Mouse (Mus musculus): ENCODE data around the gene Ppih.
A peak's percentile ranks its signal among the peaks of the same experiment; 100 is the strongest.

Ppih gene

DNA sequence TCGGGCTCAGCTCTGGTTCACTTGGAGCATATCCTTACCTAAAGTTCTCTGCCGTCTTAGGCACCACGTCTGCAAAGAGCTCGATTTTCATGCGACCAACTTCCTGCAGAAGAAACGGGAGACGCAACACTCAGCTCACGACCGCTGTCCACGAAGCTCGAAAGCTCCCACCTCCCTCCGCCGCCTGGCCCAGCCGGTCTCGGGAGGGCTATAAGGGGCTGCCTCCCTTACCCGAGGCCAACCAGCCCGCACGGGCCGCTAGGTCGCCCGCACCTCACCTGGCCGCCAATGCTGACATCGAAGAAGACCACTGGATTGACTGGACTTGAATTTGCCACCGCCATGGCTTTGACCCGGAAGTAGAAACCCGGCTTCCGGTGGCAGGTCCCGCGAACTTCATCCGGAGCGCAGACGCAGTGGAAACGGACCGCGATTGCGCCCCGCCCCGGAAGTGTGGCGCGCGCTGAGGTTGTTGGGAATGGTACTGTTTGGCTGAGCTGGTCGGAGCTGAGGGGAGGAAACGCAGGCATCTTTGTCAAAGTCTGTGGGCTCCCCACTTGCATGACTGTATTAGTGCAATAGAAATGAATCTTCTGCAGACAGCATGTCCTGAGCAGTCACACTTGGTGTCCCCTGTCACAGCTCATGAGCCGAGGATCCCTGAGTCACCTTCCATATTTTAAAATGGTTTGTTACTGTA, at the start of gene Ppih:
TSS of gene Ppih (minus strand) at position 416 of the 700 bp plus-strand sequence.
- DNase-seq, result peak; percentile 98

DNA sequence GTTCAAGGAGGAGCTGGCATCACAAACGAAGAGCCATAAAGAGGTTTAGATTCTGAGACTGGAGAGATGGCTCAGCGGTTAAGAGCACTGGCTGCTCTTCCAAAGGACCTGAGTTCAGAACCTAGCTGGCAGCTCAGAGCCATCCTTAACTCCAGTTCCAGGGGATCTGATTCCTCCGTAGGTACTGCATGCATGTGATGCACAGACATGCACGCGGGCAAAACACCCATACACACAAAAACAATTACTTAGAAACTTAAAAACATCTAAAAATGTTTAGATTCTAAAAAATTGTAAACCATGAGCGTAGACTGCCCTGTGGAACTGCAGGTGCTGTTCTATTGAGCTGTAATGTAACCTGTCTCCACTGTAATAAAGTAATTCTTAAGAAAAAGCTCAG, 49.1 kb upstream of the Ppih start:
- no peak for DNase-seq

DNA sequence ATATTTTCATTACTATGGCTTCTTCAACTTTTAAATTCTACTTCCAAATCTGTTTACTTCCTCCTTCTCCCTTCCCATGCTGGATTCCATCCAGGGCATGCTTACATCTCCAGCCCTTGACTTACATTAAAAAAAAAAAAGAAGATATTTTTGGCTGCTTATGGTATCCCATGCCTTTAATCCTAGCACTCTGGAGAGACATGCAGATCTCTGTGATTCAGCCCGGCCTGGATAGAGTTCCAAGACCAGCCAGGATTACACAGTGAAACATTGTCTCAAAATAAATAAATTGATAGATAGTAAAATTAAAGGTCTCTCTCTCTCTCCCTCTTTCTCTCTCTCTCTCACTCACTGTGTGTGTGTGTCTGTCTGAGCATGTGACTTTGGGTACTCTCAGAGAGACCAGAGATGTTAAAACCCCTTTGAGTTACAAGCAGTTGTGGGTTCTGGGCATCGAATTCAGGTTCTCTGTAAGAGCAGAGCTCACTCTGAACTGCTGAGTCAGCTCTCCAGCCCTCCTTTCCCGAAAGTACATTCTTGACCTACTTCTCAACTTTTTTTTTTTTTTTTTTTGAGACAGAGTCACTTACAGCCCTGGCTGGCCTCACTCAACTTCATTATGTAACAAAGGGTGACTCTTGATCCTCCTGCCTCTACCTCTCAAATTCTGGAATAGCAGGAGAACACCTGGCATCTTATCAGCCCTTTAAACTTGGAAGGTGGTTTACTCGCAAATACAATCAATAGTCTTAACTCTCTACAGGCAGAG, 46.6 kb upstream of the Ppih start:
- no peak for DNase-seq

DNA sequence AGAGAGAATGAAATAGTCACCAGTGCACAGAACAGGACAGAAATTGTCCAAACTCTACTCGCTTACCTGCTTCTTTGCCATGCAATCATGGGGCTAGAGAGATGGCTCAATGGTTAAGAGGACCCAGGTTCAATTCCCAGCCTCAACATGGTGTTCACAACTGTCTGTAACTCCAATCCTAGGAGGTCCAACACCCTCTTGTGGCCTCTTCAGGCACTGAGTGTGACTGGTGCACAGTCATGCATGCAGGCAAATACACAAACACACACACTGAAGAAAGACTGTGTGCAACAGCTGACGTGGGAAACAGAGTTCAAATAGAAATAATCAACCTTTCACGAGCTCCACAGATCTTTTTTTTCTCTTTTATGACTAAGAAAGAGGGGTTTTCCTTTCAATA, 41.9 kb upstream of the Ppih start:
- DNase-seq, result no peak

- DNase-seq, result no peak
These were observed 39.0 kb upstream of the Ppih start for GRCm38 (mm10) chr4:119359196-119359971.

DNA sequence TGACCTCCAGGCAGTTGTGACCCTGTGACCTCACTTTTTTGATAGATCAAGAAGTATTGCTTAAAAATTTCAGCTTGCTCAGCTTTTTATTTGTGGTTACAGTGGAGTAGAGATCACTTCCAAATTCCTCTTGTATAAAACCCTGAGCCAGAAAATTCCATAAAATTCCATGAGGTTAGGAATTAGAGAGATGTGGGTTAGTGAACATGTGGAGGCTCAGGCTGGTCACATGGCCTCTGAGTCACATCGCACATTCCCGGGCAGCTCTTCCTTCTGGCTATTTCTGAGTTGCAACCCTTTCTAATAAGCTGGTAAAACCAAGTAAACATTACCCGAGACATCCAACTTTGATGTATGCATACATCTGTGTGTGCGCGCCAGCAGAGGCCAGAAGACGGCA, 25.2 kb upstream of the Ppih start:
- DNase-seq, result no peak

- peak; percentile 88 to 92 for DNase-seq
These were observed 18.6 kb upstream of the Ppih start for GRCm38 (mm10) chr4:119338861-119339361.

- DNase-seq, result no peak
These were observed 18.1 kb upstream of the Ppih start for GRCm38 (mm10) chr4:119338422-119338821.

DNA sequence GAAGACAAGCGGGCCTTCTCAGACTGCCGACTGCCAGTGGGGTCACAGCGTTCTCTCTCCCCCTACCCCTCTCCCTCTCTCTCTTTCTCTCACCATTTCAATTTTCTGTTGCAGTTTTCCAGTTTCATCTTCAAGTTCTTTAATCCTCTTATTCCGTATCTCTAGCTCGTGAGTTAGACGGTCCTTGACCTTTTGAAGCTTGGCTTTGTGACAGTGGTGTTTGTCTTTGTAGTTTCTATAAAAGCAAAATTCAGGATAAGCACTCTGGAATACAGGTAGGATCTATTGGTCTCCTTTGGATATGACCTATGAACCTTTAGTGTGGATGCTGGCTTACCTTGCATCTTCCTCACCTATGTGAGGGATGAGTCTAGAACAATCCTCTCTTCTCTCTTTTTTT, 13.1 kb upstream of the Ppih start:
- DNase-seq, result no peak

DNA sequence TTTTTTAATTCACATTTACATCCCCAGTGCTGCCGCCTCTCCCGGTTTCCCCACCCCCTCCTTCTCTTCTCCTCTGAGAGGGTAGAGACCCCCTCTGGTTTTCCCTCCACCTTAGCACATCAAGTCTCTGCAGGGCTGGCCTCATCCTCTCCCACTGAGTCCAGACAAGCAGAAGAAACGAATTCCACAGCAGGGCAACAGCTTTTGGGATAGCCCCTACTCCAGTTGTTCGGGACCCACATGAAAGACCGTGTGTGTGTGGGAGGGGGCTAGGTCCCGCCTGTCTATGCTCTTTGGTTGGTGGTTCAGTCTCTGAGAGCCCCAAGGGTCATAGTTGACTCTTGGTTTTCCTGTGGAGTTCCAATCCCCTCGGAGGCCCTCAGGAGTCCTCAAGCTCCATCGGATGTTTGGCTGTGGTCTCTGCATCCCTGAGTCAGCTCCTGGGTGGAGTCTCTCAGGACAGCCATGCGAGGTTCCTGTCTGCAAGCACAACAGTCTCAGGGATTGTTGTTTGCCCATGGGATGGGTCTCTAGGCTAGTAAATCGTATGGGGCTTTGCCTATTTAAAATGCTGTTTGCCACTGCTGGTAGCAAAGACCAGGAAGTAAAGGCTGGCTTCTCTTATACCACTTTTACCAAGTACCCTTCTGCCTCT, 677 bp upstream of the Ppih start:
- peak; percentile 41 to 59 for DNase-seq

DNA sequence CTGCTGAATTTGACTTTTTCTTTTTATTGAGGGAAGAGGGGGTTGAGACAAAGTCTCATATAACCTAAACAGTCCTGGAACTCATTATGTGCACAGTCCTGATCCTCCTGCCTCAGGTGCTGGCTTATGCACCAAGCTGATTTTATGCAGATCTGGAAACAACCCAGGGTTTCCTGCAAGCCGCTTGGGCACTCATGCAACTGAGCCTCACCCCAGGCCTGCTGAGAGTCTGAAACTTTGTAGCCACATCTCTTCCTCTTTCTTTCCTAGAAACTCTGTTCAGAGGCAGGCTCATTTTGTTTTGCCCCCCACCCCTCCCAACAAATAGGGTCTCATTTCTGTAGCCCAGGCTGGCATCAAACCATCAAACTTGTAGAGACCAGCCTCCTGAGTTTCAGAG, 6.6 kb downstream of the Ppih start:
- no peak for DNase-seq

- DNase-seq, result no peak
These were observed 14.9 kb downstream of the Ppih start for GRCm38 (mm10) chr4:119305418-119305817.

GRCm38 (mm10) chr4:119303291-119303690, 17.1 kb downstream of the Ppih start:
- no peak for DNase-seq

DNA sequence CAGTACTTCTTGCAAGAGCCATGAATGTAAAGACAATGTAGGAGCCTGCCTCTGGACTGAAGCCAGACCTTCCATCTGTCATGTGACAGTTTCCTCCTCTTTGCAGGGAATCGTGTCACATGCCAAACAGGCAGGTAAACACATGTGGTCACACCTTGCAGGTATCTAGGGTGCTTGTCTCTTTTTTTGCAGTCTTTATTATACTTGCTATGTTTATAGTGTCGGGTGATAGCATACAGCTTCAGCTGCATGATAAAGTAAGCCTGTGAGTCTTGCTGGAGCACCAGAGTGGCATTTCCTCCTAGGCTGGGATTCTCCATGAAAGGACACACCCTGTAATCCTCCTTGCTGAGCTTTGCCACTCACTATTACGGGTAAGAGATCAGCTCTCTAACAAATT, 18.6 kb downstream of the Ppih start:
- DNase-seq, result no peak

DNA sequence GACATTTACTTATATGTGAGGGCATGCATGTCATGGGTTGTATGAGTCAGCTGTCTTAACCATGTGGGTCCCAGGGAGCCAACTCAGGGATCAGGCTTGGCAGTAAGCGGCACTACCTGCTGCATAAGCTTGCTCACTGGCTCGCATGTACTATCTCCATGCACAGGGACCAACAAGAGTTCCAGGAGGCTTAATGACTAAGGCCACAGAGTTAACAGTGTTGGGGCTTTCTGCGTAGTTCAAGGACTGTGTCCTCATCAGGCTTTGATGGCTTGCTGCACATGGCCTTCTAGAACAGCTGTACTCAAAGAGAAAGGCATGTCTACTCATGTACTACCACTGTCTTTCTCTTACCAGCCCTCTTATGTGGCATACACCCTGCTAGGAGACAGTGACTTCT, 19.6 kb downstream of the Ppih start:
- no peak for DNase-seq

- no peak for DNase-seq
These were observed 23.0 kb downstream of the Ppih start for GRCm38 (mm10) chr4:119297361-119297760.

- no peak for DNase-seq
These were observed 25.3 kb downstream of the Ppih start for GRCm38 (mm10) chr4:119295134-119295453.

GRCm38 (mm10) chr4:119294415-119295133, 25.8 kb downstream of the Ppih start, which contains the start of gene Ybx1:
TSS of gene Ybx1 (minus strand) at chr4:119294604.
- DNase-seq, result peak; percentile 100

- peak; percentile 46 to 53 for DNase-seq
These were observed 26.6 kb downstream of the Ppih start for GRCm38 (mm10) chr4:119293574-119294258.

DNA sequence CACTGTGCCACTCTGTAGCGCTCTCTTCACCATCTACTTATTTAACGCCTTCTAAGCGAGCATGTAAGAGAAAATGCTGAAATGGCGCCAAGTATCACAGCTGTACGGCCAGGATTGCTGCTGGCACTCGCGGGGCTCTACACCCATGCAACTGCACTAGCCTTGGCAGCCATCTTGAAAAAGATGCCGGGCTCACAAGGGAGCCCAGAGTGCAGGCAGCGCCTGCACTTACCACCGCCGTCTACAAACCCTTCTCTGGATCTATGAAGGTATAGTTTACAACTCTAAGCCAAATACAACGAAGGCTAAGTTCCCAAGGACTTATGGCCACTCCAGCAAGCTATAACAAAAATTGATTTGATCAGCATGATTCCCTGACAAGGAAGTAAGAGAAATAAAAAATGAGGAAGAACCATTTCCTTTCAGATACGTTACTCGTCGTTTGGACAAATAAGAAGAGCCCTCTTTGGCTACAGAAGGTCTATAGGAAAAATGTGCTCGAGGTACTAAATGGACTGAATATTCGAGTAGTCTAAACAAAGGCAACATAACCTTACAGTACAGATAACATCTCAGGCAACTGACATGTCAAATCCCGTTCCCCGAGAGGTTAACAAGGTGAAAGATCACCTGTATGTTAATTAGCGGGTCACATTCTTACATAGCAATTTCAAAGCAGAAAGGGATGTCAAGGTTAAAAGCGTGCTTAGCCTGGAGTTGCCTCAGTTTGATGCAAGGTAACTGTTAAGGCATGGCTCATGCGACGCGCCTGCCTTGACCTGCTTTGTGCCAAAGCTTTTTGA, 27.4 kb downstream of the Ppih start:
- DNase-seq, result peak; percentile 67 to 68

GRCm38 (mm10) chr4:119291921-119292320, 28.4 kb downstream of the Ppih start:
- DNase-seq, result no peak

Data from cerebellum, postnatal 10 days (tissue).